Mouse (Mus musculus) liver, adult 2 months (tissue): ENCODE data around the gene Gcnt2.

Source experiments
- CTCF ChIP-seq: fragments of 200-500 bp; IDR thresholded peaks from 2 replicates; pipeline ENCODE4 v1.5.1; 2011; ENCODE audit warnings: low read depth, low read length, control low read depth
- POLR2A ChIP-seq: fragments of 200-500 bp; IDR thresholded peaks from 2 replicates; pipeline ENCODE4 v1.6.1; 2011; ENCODE audit warnings: low read length, control low read depth; ENCODE audit not compliant: insufficient read depth; ENCODE audit errors: extremely low read depth

DNA sequence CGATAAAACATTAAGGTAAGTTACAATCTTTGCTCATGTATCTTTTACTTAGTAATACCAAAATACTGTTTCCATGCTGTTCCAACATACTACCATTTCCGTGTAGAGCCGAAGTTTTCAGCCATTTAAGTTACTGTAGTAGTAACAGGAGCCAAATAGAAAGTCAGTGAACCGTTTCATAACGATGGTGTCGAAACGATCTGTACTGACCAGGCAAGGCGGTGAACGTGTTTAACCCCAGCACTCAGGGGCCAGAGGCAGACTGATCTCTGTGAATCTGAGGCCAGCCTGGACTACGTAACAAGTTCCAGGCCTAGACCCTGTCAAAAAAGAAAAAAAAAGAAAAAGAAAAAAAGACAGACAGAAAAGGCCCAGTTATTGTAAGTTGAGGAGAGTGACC lies 148.7 kb downstream of the Gcnt2 start:
- TF ChIP-seq POLR2A: no peak
- TF ChIP-seq CTCF: no peak
